In the genomic region with DNA sequence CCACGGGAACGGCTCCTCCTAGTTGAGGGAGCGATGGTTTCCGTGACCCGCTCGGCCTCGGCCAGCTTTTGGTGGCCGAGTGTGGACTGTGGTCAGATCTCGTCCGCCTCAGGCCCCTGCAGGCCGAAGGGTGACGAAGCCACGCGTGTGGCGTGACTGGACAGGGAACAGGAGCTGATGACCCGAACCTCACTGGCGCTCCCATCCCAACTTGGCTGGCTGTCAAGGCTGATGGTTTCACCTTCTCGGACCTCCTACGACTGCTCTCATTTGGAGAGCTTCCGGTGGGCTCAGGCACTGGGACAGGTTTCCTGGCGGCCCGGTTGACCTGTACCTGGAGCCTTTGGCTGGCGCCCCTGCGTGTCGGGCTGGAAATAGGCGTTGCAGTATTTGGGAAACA, we compare ENCODE assay signal across 8 mouse cellular contexts. TPM values are rescaled to one million over a fixed set of nuclear protein-coding genes. Genes with fewer than 3 reads are reported as not detected.
DNase-seq lines count a peak whose midpoint lies in the region; ATAC-seq and TF ChIP-seq lines count a peak whose summit lies in the region.

No protein-coding gene starts in this region.

- peak; percentile 53 for ATAC-seq in heart, embryonic 16.5 days (replicated peaks; ENCODE audit: extremely low read depth, insufficient read depth, low FRiP score)
- ATAC-seq in Patski: peak; percentile 51
- ATAC-seq in forebrain, embryonic 15.5 days (replicated peaks): peak; percentile 51
- ATAC-seq in liver, embryonic 16.5 days (ENCODE audit: low read depth): peak; percentile 47

- H3K4me1 ChIP-seq in heart, embryonic 16.5 days (ENCODE audit: control insufficient read depth, insufficient read depth, low read length): peaks cover 11% of the 10 kb centered on the region
- peaks cover 15% of the 10 kb centered on the region for H3K4me1 ChIP-seq in forebrain, embryonic 15.5 days
- H3K4me1 ChIP-seq in liver, embryonic 16.5 days (ENCODE audit: control insufficient read depth, low read depth, low read length): peaks cover 8% of the 10 kb centered on the region

- CTCF ChIA-PET in Patski (lab: Charles Lee): interaction anchor here (0.6 to 3.2 kb wide), 6 partner anchors 8 to 625 kb away, joined by 3 to 19 read pairs (median 4); partner anchors contain the start of gene Gja4

- peak overlapping the region; percentile 99 for H3K4me3 ChIP-seq in heart, embryonic 16.5 days (ENCODE audit: low read length)
- peak overlapping the region; percentile 100 for H3K4me3 ChIP-seq in forebrain, embryonic 15.5 days
- H3K4me3 ChIP-seq in liver, embryonic 16.5 days (ENCODE audit: low read depth, low read length): peak overlapping the region; percentile 81

- H3K9ac ChIP-seq in heart, embryonic 16.5 days (ENCODE audit: low read length): peak overlapping the region; percentile 98
- H3K9ac ChIP-seq in forebrain, embryonic 15.5 days (replicated peaks): peak overlapping the region; percentile 100
- H3K9ac ChIP-seq in liver, embryonic 16.5 days (ENCODE audit: low read depth, low read length): peak overlapping the region; percentile 81

- H3K4me2 ChIP-seq in heart, embryonic 16.5 days (ENCODE audit: low read depth, low read length): peak overlapping the region; percentile 95
- peak overlapping the region; percentile 97 for H3K4me2 ChIP-seq in forebrain, embryonic 15.5 days (replicated peaks)
- H3K4me2 ChIP-seq in liver, embryonic 16.5 days (ENCODE audit: low read depth, low read length): peak overlapping the region; percentile 73

- peaks cover 3% of the 10 kb centered on the region for H3K27me3 ChIP-seq in heart, embryonic 16.5 days (ENCODE audit: control insufficient read depth, insufficient read depth, low read length)
- H3K27me3 ChIP-seq in Patski: no peaks in the 10 kb centered on the region
- no peaks in the 10 kb centered on the region for H3K27me3 ChIP-seq in forebrain, embryonic 15.5 days
- H3K27me3 ChIP-seq in liver, embryonic 16.5 days (ENCODE audit: control insufficient read depth, insufficient read depth, low read depth, low read length): no peaks in the 10 kb centered on the region

- no peak for DNase-seq in heart, adult 8-10 months (ENCODE audit: low spot score)
- DNase-seq in Patski (ENCODE audit: low read depth, low spot score): peak; percentile 13
- DNase-seq in adrenal gland, adult 8-10 months: no peak
- no peak for DNase-seq in left cerebral cortex, postnatal 25 days (ENCODE audit: low spot score in 2 of 2)
- no peak for DNase-seq in adrenal gland, postnatal 25 days

- no peaks in the 10 kb centered on the region for H3K9me3 ChIP-seq in heart, embryonic 16.5 days (replicated peaks; ENCODE audit: control insufficient read depth, low read length)
- H3K9me3 ChIP-seq in forebrain, embryonic 15.5 days: no peaks in the 10 kb centered on the region
- H3K9me3 ChIP-seq in liver, embryonic 16.5 days (replicated peaks; ENCODE audit: control insufficient read depth, low read length): no peaks in the 10 kb centered on the region

- intact Hi-C loops in left cerebral cortex, postnatal 25 days (cut with DNase I): loop anchor here (10.0 kb wide), 1 partner anchor 689 kb away; the partner anchor contains the start of gene Clspn

- in situ Hi-C loops in Patski (cut with MboI; ENCODE audit: low pct_unique_long_range_greater_than_20kb): loop anchor here (25.0 kb wide), 1 partner anchor 682 kb away; the partner anchor contains the start of gene Clspn

- no peak for TF ChIP-seq CTCF in Patski (IDR thresholded peaks at IDR 0.05)

- WGBS in heart, embryonic 16.5 days: under 1% methylated on average over 26 of the region's 26 CpGs
- under 1% methylated on average over 26 of the region's 26 CpGs for WGBS in forebrain, embryonic 15.5 days
- WGBS in liver, embryonic 16.5 days (ENCODE audit: insufficient replicate concordance): 0% methylated on average over 26 of the region's 26 CpGs

- H3K36me3 ChIP-seq in heart, embryonic 16.5 days (ENCODE audit: control insufficient read depth, insufficient read depth): peaks cover 11% of the 10 kb centered on the region
- peaks cover 13% of the 10 kb centered on the region for H3K36me3 ChIP-seq in forebrain, embryonic 15.5 days
- peaks cover 2% of the 10 kb centered on the region for H3K36me3 ChIP-seq in liver, embryonic 16.5 days (ENCODE audit: control insufficient read depth, insufficient read depth)

- peak overlapping the region; percentile 59; the same call in 1 of the 2 replicates for H3K27ac ChIP-seq in heart, embryonic 16.5 days (ENCODE audit: low read length)
- peak overlapping the region; percentile 34; the same call in 1 of the 2 replicates for H3K27ac ChIP-seq in forebrain, embryonic 15.5 days (replicated peaks)
- no peak overlapping the region for H3K27ac ChIP-seq in liver, embryonic 16.5 days (ENCODE audit: low read length)

- POLR2A ChIA-PET in Patski (lab: Charles Lee): interaction anchor here (0.6 kb wide), 1 partner anchor 1363 kb away, joined by 3 read pairs; no protein-coding TSS in a partner anchor

RNA-seq across cellular contexts. Expression of gene Smim12, which starts 0.4 kb away (rescaled TPM):
- polyA plus RNA-seq in heart, embryonic 16.5 days (2015; fragmentation: Nextera tagmentation; extraction: Ambion mirVana): 67.2 and 69.3 TPM in 2 replicates
- total RNA-seq in heart, adult 8-10 months (2022): 10 to 100 TPM; 55.6 to 65.7 (median 60.7) TPM
- 48.3 TPM for polyA plus RNA-seq in Patski (2021)
- 52.2 and 53.8 TPM in 2 replicates for polyA plus RNA-seq in forebrain, embryonic 15.5 days (2015; fragmentation: Nextera tagmentation; extraction: Ambion mirVana)
- 24.5 and 24.6 TPM in 2 replicates for polyA plus RNA-seq in liver, embryonic 16.5 days (2015; fragmentation: Nextera tagmentation; extraction: Ambion mirVana)
- 10 to 100 TPM; 58.8 to 73.0 (median 67.6) TPM for total RNA-seq in adrenal gland, adult 8-10 months (2022)
- total RNA-seq in left cerebral cortex, postnatal 25 days (2021): 10 to 100 TPM; 55.2 to 55.3 TPM
- 48.8 and 55.9 TPM in 2 replicates for total RNA-seq in adrenal gland, postnatal 25 days (2021)
